Mouse (Mus musculus) heart, embryonic 10.5 days (tissue): ENCODE measurements around the gene Gpr35. TPM values are rescaled to one million over a fixed set of nuclear protein-coding genes. Genes with fewer than 3 reads are reported as not detected.
A peak's percentile ranks its signal among the peaks of the same experiment; 100 is the strongest.

Experiments used
- DNase-seq: peaks from one replicate; pipeline ENCODE4 v3.0.0-alpha.2; 2017; ENCODE audit warnings: low spot score
- H3K27ac ChIP-seq: fragments of 300-500 bp; sonication (generic); 2 replicates; pipeline ENCODE4 v1.5.1; 2016; ENCODE audit warnings: mild to moderate bottlenecking
- H3K27me3 ChIP-seq: fragments of 300-500 bp; sonication (generic); 2 replicates; pipeline ENCODE4 v1.6.1; 2016; ENCODE audit warnings: mild to moderate bottlenecking; ENCODE audit not compliant: poor library complexity, insufficient read depth, severe bottlenecking
- H3K36me3 ChIP-seq: fragments of 300-500 bp; sonication (generic); 2 replicates; pipeline ENCODE4 v1.6.1; 2016; ENCODE audit warnings: mild to moderate bottlenecking, moderate library complexity
- H3K4me1 ChIP-seq: fragments of 300-500 bp; sonication (generic); 2 replicates; pipeline ENCODE4 v1.6.1; 2016; ENCODE audit warnings: mild to moderate bottlenecking
- H3K4me3 ChIP-seq: fragments of 300-500 bp; sonication (generic); 2 replicates; pipeline ENCODE4 v1.5.1; 2016; ENCODE audit warnings: mild to moderate bottlenecking, moderate library complexity
- H3K9me3 ChIP-seq: fragments of 300-500 bp; sonication (generic); 2 replicates; pipeline ENCODE4 v1.6.1; 2016; ENCODE audit warnings: mild to moderate bottlenecking, moderate library complexity
- WGBS: fragments of 180-500 bp; shearing (Covaris S2); methylation state at CpG from one replicate; pipeline ENCODE4 v1.1.7; 2016; 5-methylcytosine and 5-hydroxymethylcytosine counted together
- polyA plus RNA-seq: library from polyadenylated mRNA; unstranded; fragments of >200 nt; fragmentation: Nextera tagmentation; extraction: Ambion mirVana; gene quantifications from 2 replicates; pipeline ENCODE4 v1.2.1, GENCODE M21; 2016

Gpr35 gene
- polyA plus RNA-seq, 1 experiment from 2014 or later = 0.20 TPM

DNA sequence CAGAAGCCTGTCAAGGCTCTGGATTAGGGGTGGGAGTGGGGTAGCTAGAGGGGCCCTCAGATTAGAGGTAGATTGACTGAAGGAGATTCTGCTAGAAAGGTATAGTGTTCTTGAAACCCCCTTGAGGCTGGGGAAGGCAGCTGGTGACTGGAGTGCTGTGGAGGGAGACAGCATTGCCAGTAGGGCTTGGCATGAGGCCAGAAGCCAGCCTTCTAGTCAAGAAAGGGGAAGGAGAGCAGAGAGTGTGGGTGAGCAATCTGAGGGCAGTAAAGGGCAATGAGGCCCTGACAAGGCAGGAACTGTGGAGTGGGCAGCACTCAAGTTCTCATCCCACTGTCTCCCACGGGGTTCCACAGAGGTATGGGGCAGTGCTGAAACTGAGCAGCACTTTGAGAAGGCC, 22.2 kb downstream of the Gpr35 start:
- Histone ChIP-seq H3K27ac (0 out of 2 replicates have a peak overlapping the region, but pooled peaks have one; percentile 29), H3K27me3 (peaks cover 11% of the 10 kb centered on the region), H3K9me3 (no peaks in the 10 kb centered on the region), H3K36me3 (no peaks in the 10 kb centered on the region), H3K4me1 (peaks cover 46% of the 10 kb centered on the region), H3K4me3 (no peak overlapping the region)
- no peak for DNase-seq
- 50% methylated on average over 1 of the region's 1 CpGs for WGBS

DNA sequence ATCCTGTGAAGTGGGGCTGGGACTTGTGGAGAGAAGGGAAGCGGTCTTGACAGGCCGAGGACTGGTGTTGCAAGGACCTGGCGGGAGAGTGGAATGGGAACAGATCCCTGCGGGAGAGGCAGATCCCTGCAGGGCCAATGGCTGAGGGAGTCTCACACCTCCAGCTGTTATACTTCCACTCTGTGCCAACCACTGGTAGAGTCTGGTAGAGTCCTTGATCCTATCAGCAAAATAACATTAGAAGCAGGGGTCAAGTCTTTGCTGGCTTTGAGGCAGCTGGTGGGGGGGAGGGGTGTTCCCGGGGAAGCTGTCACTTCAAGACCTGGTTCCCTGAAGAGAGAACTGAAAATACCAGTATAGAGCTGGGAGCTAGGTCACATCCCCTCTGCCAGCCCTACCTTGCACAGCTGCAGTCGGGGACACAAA, 25.5 kb downstream of the Gpr35 start:
- WGBS = 14% methylated on average over 6 of the region's 6 CpGs
- peaks cover 69% of the 10 kb centered on the region for H3K4me1 ChIP-seq

DNA sequence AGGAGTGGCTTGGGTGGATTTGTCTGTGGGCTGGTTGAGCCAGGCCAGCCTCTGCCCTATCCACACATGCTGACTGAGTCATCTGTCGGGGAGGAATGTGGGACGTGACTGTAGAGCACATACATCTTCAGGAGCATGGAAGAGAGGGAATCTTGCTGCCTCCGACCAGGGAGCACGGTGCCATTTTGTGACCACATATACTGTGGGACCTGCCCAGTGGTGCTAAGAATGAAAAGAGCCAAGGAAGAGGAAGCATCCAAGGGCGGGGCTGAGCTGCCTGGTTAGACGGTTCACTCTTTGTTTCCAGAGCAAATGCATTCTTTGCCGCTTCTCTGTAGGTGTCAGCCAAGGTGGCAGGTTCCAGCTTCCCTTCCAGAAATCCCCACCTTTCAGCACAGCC, 28.0 kb downstream of the Gpr35 start:
- H3K27ac ChIP-seq = 0 out of 2 replicates have a peak overlapping the region, but pooled peaks have one; percentile 47
- no peaks in the 10 kb centered on the region for H3K36me3 ChIP-seq
- no peaks in the 10 kb centered on the region for H3K9me3 ChIP-seq
- 25% methylated on average over 7 of the region's 7 CpGs for WGBS
- peaks cover 62% of the 10 kb centered on the region for H3K4me1 ChIP-seq
- H3K4me3 ChIP-seq = peak overlapping the region; percentile 24; the same call in 1 of the 2 replicates
- no peak for DNase-seq
- peaks cover 31% of the 10 kb centered on the region for H3K27me3 ChIP-seq

More for the DNA sequence above, 25.5 kb downstream of the Gpr35 start:
- Histone ChIP-seq H3K27ac (peak overlapping the region; percentile 56; the same call in 1 of the 2 replicates), H3K27me3 (peaks cover 31% of the 10 kb centered on the region), H3K4me3 (no peak overlapping the region), H3K36me3 (no peaks in the 10 kb centered on the region), H3K9me3 (no peaks in the 10 kb centered on the region)
- DNase-seq = no peak

DNA sequence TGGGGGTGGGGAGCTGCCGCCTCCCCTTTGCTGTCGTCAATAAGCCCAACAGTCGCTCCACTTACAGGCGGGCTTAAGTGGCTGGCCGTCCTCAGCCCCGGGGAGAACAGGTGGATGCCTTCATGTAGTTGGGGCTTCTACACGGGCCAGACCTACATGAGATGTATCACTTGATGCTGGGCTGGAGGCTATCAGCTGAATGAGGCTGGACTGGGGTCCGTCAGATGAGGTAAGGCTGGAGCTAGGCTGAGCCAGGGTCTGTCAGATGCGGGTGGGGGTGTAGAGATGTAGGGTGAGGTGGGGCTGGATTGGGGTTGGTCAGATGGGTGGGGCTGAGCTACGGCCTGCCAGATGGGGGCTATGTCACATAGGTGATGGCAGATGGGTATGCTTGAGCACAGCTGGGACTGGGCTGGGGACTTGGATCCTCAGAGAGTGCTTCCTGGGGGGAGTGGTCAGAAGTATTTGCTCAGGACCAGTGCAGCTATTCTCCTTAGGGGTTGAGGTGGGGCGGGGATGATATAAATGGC, 28.5 kb downstream of the Gpr35 start:
- 10% methylated on average over 11 of the region's 11 CpGs for WGBS
- peak overlapping the region; percentile 47; the same call in 1 of the 2 replicates for H3K27ac ChIP-seq
- no peaks in the 10 kb centered on the region for H3K9me3 ChIP-seq
- DNase-seq = no peak
- no peaks in the 10 kb centered on the region for H3K36me3 ChIP-seq
- H3K4me1 ChIP-seq = peaks cover 57% of the 10 kb centered on the region
- H3K4me3 ChIP-seq = peak overlapping the region; percentile 24; the same call in 1 of the 2 replicates
- peaks cover 31% of the 10 kb centered on the region for H3K27me3 ChIP-seq

DNA sequence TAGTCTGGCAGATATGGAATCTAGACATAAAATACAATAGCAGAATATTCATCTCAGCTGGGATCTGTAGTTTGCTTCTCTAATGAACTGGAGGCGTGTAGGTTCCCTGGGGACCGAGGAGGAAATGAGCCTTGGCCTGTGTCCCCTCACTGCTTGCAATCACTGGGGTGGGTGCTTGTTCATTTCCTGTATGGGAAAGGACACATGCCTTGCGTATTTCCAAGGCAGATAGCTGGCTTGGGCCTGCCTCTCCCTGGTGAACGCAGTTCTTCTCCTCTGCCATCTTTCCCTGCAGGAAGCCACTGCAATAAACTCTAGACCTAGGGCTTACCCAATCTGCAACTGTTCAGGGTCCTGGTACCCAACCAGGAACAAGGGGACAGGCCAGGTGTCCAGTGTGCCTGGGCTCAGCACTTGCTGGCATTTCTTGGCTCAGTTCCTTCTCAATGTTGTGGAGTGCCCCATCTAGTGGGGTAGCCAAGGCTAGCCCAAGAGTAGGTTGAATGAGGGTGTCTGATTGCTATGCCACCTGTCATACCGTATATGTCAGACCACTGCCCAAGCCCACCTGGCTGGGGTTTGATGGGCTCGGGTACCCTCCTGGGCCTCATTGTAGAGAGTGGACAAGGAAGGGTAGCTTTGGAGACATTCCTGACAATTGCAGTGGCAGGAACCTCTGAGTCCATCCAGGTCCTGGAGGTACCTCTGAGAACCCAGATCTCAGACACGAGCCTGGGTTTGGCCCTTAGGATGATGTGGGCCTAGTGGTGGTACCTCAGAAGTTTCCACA, 30.6 kb downstream of the Gpr35 start:
- H3K4me1 ChIP-seq = peaks cover 37% of the 10 kb centered on the region
- no peaks in the 10 kb centered on the region for H3K9me3 ChIP-seq
- no peaks in the 10 kb centered on the region for H3K36me3 ChIP-seq
- WGBS = 73% methylated on average over 7 of the region's 7 CpGs
- no peak for DNase-seq
- H3K4me3 ChIP-seq = no peak overlapping the region
- peaks cover 31% of the 10 kb centered on the region for H3K27me3 ChIP-seq
- H3K27ac ChIP-seq = no peak overlapping the region

DNA sequence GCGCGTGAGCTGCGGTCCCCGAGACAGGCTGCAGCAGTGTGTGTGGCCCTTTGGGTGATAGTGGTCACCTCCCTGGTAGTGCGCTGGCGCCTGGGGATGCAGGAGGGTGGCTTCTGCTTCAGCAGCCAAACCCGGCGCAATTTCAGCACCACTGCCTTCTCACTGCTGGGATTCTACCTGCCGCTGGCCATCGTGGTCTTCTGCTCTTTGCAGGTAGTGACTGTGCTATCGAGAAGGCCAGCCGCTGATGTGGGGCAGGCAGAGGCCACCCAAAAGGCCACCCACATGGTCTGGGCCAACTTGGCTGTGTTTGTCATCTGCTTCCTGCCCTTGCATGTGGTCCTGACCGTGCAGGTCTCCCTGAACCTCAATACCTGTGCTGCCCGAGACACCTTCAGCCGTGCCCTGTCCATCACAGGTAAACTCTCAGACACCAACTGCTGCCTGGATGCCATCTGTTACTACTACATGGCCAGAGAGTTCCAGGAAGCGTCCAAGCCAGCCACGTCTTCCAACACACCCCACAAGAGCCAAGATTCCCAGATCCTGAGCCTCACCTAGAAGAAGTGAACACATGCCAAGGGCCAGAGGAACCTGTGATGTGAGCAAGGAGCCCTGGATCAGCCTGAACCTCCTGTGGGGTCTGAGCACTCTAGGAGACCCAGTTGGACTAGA, 32.4 kb downstream of the Gpr35 start:
- DNase-seq = no peak
- no peak overlapping the region for H3K27ac ChIP-seq
- no peaks in the 10 kb centered on the region for H3K36me3 ChIP-seq
- peaks cover 21% of the 10 kb centered on the region for H3K4me1 ChIP-seq
- H3K4me3 ChIP-seq = no peak overlapping the region
- peaks cover 19% of the 10 kb centered on the region for H3K27me3 ChIP-seq
- 89% methylated on average over 17 of the region's 17 CpGs for WGBS
- H3K9me3 ChIP-seq = no peaks in the 10 kb centered on the region

DNA sequence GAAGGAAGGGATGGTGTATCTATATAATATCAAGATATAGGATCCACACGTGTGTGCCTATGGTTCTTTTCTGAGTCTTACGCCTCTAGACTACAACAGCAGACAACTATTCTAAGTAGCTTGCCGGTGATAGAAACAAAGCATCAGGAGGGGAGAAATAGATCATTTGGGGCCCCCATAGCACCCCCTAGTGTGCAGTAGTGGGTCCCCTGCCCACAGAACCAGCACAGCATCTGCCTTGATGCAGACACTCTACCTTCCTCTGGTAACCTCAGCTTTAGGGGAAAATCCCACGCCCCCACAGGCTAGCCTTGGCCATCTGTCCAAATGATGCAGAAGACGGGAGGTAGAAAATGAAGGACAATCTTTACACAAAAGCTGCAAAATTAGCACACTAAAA, 34.3 kb downstream of the Gpr35 start:
- peaks cover 1% of the 10 kb centered on the region for H3K4me1 ChIP-seq
- no peaks in the 10 kb centered on the region for H3K36me3 ChIP-seq
- WGBS = 83% methylated on average over 5 of the region's 5 CpGs
- peaks cover 3% of the 10 kb centered on the region; the same call in 1 of the 2 replicates for H3K27me3 ChIP-seq
- H3K9me3 ChIP-seq = no peaks in the 10 kb centered on the region
- no peak overlapping the region for H3K4me3 ChIP-seq
- DNase-seq = no peak
- H3K27ac ChIP-seq = no peak overlapping the region

DNA sequence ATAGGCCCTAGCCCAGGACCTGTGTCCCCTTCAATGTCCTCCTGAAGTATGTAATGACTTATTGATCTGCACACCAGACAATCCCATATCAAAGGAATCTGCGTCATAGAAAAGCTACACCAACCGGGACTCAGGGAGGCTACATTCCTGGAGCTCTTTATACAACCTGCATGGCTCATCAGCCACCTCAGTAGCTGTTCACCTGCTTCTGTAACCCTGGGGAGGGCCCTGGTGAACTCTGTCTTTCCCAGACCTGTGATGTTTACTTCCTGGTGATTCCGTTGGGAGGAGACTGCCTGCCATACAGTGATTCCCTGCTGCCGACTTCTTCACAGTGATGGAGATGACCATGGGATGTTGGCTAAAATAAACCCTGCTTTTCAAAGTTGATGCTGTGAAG, 38.2 kb downstream of the Gpr35 start:
- no peak overlapping the region for H3K4me3 ChIP-seq
- H3K9me3 ChIP-seq = no peaks in the 10 kb centered on the region
- 75% methylated on average over 4 of the region's 4 CpGs for WGBS
- H3K27me3 ChIP-seq = no peaks in the 10 kb centered on the region; the same call in 1 of the 2 replicates
- H3K36me3 ChIP-seq = no peaks in the 10 kb centered on the region
- no peak overlapping the region for H3K27ac ChIP-seq
- no peaks in the 10 kb centered on the region for H3K4me1 ChIP-seq
- DNase-seq = no peak

DNA sequence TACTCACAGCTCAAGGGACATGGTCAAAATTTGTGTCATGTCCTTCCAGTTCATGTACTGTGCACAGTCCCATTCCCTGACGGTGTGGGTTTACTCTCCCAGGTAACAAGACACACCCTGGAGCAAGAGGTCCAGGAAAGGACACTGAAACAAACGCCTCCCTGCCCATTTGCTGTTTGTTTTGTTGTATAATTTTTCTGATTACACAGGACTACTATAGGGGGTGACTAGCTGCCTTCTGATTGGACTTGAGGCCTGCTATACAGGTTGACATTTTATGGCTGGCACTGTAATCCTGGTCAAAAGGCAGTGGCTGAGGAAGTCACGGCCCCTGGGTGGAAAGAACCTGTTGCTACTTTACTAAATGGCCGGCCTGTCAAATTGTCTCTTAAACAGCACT, 39.2 kb downstream of the Gpr35 start:
- no peak overlapping the region for H3K4me3 ChIP-seq
- no peak overlapping the region for H3K27ac ChIP-seq
- H3K4me1 ChIP-seq = no peaks in the 10 kb centered on the region
- DNase-seq = no peak
- H3K36me3 ChIP-seq = no peaks in the 10 kb centered on the region
- 62% methylated on average over 4 of the region's 4 CpGs for WGBS
- no peaks in the 10 kb centered on the region; the same call in 1 of the 2 replicates for H3K27me3 ChIP-seq
- no peaks in the 10 kb centered on the region for H3K9me3 ChIP-seq

DNA sequence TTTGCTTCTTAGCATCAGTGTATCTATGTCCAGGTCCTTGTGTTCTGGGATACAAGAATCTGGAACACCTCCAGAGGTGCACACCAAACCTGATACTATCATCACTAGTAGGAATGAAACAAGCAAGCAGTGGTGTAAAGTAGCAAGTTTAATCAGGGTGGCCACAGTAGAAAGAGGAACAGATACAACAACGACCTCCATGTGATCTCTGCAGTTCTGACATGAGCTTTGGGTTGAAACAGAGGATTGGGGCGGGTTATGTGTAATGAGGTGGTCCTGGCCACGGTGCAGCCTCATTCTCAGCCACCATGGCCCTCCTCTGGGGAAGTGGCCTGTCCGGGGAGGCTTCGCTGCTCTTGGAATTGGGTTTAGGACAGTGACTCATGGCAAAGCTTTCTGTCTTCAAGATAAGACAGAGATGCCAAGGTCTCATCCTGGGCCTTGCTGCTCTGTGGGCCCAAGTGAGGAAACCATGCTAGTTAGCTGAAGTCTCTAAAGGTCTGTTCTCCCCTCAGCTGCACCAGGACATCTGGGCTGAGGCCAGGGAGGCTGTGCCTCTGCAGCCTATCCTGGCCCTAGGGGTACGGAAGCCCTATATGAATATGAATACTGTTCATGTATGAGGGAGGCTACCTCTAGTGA, 41.7 kb downstream of the Gpr35 start:
- H3K4me1 ChIP-seq = no peaks in the 10 kb centered on the region
- H3K4me3 ChIP-seq = no peak overlapping the region
- 76% methylated on average over 6 of the region's 6 CpGs for WGBS
- no peaks in the 10 kb centered on the region for H3K36me3 ChIP-seq
- DNase-seq = no peak
- H3K9me3 ChIP-seq = no peaks in the 10 kb centered on the region
- H3K27ac ChIP-seq = no peak overlapping the region
- no peaks in the 10 kb centered on the region; the same call in 1 of the 2 replicates for H3K27me3 ChIP-seq

DNA sequence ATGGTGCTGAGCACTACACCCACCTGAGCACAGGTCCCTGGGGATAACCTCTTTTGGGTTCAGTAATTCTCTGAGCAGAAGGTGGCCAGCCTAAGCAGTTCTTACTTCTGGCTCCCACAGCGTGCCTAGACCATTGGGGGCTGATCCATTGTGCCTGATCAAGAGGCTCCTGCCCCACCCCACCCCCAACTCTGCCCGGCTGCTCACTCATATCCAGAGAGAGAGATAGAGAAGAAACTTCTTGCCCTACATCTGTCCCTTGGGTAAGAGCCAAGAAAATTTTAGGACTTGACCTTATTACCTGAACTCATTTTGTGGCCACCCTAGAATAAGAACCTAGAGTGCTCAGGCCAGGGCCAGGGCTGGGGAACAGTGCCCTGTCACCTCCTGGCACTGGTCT, 42.2 kb downstream of the Gpr35 start:
- Histone ChIP-seq H3K4me3 (no peak overlapping the region), H3K27me3 (no peaks in the 10 kb centered on the region; the same call in 1 of the 2 replicates), H3K9me3 (no peaks in the 10 kb centered on the region), H3K4me1 (no peaks in the 10 kb centered on the region), H3K27ac (no peak overlapping the region), H3K36me3 (no peaks in the 10 kb centered on the region)
- DNase-seq = no peak
- WGBS = 61% methylated on average over 2 of the region's 2 CpGs

DNA sequence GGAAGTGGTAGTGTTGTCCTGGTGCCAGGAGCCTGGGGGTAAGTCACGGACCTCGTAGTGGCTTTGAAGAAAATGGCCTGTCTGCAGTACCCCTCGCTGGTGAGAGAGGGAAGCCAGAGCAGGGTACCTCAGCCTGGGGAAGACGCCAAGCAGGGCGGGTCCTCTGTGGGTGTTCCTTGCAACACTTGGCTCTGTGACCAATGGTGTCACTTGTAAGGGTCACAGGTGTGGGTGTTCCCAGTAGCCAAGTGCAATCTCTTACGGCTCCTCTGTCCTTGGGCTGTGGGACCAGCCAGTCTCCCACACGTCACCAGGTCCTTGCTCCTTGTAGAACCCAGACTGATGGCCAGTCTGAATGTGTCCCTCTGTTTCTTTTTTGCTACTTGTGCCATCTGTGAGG, 55.4 kb downstream of the Gpr35 start, which contains the start of gene Aqp12:
Aqp12 (plus strand) TSS at position 274 of the 400 bp plus-strand sequence.
- Histone ChIP-seq H3K4me3 (no peak within 1 kb of the TSS), H3K27ac (peak within 1 kb of the TSS; percentile 47; the same call in 1 of the 2 replicates), H3K36me3 (no peaks in the 10 kb centered on the region), H3K4me1 (peaks cover 9% of the 10 kb centered on the region), H3K9me3 (no peaks in the 10 kb centered on the region), H3K27me3 (peaks cover 12% of the 10 kb centered on the region; the same call in 1 of the 2 replicates)
- WGBS = 69% methylated on average over 7 of the region's 7 CpGs
- no peak for DNase-seq
